Mouse (Mus musculus) MEL-GATA-1-ER (cell line): Measurements from ENCODE around the gene Prrc2b.
A peak's percentile ranks its signal among the peaks of the same experiment; 100 is the strongest.

Experiments
- DNase-seq: peaks from one replicate; pipeline ENCODE4 v3.0.0-alpha.2; 2012; ENCODE audit warnings: low read depth; ENCODE audit errors: extremely low read depth

Prrc2b gene

DNA sequence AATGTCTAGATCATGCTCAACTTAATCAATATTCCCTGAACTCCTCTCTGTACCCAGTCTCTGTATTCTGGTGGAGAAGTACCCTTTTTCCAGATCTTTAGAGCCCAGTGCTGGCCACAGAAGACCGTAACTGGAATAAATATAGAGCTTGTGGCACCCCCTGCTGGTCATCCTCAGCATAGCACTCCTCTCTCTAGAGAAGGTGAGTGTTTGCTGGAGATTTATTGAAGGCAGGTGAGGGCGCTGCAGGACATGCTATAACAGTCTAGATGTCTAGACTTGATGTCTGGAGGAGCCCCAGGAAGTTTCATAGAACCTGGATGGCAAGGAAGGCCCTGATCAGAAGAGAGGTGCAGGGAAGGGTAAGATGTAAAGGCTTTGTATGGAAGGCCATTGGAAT lies 16.8 kb upstream of the Prrc2b start:
- peak; percentile 74 for DNase-seq

DNA sequence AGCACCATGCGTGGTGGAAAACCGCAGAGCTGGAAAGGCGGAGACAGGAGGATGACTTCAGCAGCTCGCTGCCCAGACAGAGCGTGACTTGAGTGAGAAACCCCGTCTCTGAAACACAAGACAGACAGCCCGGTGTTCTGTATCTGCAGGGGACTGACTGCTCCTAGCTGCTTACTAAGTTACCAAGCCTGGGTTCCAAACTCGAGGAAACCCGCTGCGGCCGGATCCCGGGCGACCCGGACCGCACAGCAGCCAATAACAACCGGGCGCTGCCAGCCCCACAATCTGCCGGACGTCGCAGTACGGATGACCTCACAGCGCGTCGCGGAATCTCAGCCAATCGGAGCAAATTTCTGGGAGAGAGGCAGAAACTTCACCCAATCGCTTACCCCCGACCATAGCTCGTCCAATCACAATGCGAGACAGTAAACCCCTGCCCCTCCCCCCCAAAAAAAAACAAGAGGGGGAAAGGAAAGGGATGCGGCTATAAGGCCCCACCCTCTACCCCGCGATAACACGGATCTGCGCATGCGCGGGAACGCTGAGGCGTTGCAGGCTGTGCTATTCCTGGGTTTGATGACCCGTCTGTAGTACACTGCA lies 13.1 kb upstream of the Prrc2b start:
- DNase-seq, result peak; percentile 98

DNA sequence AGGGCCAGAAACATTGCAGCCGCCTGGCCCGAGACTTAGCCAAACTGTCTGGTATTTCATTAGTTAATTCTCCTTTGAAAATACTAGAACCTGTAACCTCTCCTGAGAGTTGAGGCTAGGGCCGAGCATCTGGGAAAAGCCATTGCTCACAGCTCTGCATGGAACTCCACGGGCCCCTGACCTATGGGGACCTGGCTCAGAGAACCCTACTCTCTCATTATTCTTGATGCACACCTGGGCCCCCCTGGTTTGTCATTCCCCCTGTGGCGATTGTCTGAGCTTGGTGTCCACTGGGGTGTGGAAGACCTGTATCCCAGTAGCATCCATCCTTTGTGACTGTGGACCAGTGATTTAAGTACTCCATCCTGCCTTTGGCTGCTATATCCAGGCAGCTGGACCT lies 11.5 kb upstream of the Prrc2b start:
- no peak for DNase-seq

DNA sequence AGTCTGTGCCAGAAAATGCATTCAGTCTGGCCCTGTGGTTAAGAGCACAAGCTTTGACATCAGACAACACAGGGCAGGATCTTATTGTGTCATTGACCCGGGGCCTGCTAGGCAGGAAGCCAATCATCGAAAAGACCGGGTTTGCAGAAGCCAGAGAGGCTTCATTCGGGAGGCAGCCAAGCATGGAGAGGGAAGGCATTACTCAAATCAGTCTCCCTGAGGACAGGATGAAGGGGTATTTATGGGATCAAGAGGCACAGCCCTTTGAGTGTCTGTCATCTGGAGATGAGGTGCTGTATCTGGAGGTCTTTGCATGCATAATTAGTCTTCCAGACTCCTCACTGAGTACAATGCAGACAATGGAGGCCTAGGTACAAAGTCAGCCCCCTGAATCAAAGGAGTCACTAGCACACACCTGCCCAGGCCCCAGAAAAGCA lies 10.4 kb upstream of the Prrc2b start:
- DNase-seq, result no peak

DNA sequence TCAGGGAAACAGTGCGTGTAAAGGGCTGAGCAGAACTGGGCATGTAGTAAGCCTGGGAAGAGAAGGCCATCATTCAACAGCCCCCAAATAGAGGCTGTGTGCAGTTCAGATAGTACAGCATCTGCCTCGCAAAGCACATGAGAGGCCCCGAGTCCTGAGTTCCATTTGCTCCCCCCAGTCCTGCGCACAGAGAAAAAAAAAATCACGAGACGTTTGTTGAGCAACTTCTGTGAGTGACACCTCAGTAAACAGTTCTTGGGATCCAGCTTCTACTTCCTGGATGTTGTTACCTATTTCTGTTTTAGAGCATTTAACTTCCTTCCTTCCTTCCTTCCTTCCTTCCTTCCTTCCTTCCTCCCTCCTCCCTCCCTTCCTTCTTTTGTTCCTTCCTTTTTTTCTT lies 9.3 kb upstream of the Prrc2b start:
- DNase-seq, result no peak

DNA sequence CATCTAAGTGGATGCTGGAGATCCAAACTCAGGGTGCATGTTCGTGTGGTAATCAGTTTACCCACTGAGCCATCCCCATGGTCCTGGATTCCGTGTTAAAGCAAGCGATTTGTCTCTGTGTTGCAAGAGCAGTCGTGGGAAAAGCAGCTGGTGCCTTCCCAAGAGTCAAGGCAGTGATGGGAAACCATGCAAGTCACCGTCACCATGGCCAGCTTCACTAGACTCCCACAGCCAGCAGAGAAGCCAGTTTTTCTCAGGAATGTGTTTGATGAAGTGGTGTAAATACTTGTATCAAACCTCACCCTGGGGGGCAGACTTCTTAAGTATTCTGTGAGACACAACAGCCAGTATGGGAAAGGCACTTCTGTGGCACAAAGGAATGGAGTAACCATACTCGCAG lies 8.5 kb upstream of the Prrc2b start:
- DNase-seq, result no peak

DNA sequence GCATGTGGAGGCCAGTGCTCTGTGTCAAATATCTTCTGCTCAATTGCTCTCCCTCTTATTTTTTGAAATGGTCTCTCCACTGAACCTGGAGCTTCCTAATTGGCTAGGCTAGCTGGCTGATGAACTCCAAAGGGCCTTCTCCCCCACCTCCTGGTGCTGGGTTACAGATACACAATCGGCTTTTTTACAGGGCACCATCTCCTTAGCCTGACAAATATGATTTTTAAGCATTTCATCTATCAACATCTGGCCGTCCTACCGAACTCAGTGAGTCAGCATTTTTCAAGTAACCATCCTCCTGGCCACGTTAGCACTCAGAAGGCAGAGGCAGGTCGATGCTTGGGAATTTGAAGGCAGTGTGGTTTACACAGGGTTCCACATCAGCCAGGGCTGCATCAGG lies 6.2 kb upstream of the Prrc2b start:
- no peak for DNase-seq

DNA sequence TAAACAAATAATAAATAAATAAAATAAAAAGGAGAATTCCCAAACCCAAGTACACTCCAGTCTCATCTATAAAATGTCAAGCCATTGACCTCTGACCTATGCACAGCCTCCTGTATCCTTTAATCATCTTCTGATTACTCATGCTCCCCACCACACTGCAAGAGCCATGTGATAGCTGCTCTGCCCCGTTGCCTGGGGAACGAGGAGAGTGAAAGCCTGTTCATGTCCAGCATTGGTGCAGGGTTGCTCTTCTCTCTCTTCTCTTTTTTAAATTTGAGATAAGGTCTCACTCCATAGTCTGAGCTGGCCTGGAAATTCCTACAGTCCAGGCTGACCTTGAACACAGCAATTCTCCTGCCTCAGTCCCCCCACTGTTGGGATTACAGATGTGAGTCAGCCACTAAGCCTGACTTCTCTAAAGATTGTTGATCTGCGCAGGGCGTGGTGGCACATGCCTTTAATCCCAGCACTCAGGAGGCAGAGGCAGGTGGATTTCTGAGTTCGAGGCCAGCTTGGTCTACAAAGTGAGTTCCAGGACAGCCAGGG lies 4.2 kb upstream of the Prrc2b start:
- no peak for DNase-seq

DNA sequence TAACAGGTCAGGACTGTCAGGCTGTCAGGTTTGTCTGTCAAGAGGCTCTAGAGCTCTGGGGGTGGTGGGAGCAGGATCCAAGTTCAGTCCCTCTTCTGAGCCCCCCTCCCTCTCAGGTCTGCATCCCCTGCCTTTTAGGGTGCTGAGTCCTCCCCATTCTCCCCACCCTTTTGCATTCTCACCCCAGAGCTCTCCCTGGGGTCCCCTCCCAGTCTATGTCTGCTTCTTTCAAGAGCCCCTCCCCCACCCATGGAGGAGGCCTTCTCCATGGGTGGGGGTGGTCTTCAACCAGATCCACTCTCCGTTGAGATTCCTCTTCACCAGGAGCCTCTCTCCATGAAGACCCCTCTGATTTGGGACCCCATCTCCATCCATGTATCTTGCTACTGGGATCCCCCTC lies 747 bp upstream of the Prrc2b start:
- no peak for DNase-seq

DNA sequence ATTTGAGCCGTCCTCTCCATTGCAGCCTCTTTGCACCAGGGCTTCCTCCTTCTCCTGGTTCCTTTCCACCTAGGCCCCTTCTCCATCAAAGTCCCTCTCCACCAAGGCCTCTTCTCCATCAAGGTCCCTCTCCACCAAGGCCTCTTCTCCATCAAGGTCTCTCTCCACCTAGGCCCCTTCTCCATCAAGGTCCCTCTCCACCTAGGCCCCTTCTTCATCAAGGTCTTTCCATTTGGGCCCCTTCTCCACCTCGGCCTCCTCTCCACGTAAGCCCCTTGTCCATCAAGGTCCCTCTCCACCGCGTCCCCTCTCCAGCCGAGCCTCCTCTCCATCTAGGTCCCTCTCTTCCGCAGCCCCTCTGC lies 339 bp upstream of the Prrc2b start:
- no peak for DNase-seq

DNA sequence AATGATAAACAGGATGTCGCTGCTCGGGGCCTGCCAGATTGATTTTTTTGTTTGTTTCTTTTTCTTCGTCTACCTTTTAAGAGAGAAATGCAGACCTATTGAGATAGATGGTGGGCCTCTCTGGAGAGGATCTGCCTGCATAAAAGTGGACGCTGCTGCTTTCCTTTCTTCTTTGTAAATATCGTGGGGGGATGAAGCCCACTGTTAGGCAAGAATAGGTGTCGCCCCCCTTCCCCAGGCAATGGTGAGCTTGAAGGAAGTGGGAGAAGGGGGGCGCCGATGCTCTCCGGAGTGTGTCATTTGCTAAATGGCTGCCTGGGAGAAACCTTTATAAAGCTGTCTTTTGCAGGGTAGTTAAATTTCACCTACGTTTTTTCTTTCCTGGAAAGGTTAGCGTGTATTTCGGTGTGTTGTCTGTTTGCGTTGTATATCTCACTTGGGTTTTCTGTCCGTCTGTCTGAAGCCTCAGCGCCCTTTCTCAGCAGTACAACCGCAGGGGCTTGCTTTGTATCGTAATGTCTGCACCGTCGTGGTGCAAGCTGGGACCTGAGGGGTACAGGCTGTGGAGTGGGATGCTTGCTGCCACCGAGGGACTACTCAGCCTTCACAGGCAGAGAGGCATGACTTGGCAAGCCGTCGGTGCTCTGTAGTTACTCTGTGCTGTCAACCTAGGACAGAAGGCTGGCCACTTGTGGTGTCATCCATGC lies 931 bp downstream of the Prrc2b start:
- peak; percentile 40 for DNase-seq

DNA sequence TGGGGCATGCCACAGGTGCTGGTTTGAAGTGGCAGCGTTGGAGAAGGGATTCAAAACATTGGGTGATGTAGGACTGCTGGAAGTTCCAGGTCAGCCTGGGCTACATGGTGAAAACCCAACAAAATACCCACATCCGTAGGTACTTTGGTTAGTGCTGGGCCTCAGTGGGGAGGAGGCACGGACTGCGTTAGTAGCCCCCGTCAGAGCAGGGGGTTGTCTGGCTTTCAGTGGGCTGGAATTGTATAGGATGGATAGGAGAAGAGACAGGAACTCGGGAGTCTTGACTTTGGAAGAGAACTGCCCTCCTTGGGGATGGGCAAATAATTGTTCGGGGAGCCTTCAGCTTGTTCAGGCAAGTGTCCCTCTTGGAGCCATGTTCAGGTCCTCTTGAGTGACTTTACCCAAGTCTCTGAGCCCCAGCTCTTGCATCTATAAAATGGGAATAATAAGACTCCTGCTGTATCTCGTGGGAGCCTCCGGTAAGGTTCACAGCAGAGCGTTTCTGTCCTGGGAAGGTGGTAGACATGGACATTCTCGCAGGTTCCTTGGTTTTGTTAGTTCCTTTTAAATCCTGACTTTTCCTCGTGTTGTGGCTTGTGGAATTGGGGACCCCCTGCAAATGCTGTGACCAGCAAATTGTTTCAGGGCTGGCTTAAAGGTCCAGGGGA lies 1.6 kb downstream of the Prrc2b start:
- DNase-seq, result no peak

DNA sequence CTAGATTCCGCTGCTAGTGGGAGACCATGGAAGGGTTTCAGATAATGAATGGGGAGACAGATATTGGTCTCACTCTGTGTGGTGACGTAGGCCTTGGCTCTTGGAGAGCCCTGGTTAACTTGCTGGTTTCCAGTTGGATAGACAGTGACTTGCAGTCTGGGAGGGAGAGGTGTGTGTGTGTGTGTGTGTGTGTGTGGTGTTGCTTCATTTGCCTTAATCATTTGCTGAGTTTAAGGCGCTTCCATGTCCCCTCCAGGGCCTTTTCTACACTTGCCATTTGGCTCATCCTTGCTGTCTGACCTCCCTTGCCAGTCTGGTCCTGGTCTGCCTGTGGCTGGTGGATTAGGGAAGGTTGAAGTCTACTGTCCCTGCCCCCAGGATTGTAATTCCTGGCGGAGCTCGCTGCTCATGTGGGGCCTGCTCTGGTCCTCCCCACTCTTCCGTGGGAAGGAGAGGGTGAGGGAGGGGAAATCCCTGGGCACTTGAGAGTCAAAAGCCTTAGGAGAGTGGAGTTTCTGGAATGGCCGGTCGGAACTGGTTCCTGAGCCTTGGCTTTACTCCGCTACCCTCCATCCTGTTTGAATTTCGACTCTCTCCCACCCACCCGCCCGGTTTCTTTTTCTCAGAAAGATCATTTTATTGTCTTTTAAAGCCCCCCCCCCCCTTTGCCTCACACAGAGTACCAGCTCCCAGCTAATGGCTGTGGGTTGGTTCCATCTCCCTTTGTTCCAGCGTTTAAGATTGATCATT lies 2.3 kb downstream of the Prrc2b start:
- DNase-seq, result no peak

DNA sequence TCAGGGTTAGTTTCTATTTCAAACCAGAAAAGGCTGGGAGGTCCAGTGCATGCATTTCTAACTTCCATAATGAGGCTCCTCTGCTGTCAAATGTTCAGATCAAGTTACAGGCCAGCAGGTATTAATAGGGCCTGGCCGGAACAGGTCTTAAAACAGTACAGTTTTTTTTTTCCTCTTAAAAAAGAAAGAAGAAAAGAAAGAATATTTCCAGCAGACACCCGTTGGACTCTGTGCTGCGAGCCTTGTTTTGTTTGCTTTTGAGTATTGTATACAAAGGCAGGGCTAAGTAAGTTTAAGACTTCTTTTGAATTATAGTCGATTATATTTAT lies 2.9 kb downstream of the Prrc2b start:
- DNase-seq, result no peak

DNA sequence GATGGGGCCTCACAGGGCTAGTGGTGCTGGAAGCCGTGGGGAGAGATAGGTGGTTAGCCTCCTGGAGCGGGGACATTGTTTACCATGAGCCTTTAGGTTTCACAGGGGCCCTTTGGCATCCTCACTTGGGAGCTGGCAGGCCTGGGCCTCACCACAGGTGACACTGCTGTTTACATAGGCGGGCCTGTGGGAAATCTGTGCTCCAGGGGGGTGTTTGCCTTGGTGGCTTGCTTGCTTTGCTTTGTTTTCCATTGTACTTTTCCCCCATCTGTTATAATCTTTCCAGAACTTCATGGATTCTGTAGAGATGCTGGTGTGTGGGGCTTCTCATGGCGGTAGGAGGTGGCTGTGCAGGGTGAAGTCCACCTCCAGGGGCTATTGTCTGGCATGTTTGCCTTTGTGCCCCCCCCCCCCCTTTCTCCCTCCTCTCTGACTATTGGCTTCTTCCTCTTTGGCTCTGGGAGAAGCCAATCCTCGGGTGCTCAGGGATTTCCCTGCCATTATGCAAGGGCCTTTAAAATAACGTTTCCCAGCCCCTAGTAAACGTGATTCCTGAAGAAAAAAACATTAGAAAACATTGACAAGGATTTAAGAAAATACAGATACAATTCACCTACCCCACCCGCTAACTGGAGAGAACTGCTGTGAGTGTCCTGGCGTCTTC lies 3.6 kb downstream of the Prrc2b start:
- DNase-seq, result no peak

DNA sequence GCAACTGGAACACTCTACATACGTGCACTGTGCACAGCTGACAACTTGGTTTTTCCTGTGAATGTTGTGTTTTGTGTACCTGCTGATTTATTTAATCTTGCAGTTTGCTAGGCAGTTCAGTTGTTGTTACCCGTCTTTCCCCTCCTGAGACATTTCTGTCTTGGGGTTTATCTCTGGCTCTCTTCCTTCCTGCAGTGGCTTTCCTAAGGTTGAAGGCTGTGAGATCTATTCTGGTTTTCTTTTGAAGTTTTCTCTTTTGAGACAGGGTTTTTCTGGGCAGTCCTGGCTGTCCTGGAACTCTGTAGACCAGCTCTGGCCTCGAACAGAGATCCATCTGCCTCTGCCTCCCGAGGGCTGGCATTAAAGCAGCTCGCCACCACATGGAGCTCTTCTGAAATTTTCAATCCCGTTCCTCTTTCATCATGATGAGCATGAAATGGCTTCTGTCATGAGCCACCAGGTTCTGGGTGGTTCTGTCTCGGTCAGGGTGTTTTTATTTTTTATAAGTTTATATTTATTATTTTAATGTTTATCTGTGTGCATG lies 4.2 kb downstream of the Prrc2b start:
- DNase-seq, result no peak

DNA sequence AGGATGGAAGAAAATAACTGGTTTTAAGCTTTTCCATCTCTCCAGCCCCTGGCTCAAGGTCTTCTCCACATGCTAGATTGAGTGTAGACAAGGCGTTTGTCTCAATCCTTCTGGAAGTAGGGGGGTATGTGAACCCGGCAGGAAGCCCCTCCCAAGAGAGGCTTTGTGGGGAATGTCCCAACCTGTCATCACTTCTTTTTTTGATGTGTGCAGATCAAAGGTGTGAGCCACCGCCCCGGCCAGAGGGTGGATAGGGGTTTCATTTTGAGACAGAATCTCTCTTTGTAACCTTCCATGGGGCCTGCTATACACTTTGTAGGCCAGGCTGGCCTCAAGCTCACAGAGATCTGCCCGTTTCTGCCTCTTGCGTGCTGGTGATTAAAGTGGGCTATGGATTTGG lies 4.7 kb downstream of the Prrc2b start:
- no peak for DNase-seq

DNA sequence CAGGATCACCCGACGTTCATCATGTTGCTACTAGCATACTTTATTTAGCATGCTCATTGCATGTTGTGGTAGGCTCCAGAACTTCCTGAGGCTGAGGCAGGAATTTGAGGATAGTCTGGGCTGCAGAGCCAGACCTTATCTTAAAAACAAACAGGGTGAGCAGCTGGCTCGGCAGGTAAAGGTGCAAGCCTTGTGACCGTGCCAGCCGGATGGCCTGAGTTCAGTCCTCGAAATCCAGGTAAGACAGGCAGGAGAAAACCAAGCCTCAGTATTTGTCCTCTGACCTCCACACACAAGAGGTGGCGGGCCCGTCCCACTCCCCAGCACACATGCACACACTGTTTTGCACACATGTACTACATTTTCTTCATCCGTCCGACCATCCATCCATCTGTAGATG lies 5.8 kb downstream of the Prrc2b start:
- no peak for DNase-seq

DNA sequence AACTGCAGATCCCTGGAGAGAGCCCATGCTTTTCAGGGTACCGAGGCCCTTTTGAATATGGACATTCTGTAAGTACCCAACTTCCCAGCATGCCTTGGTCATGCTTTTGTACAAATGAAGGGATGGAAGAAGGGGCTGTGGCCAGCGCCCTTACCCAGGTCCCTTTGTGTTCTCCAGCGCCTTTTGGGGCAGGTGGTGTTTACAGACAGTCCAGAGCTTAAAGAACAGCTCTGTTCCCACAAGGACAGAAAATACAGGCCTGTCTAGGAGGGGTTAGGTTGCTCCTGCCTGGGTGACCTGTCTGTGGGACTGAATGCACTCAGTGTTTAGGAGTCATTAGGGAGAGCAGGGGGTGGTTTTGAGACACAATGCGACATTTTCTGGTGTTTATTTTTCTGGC lies 6.4 kb downstream of the Prrc2b start:
- DNase-seq, result no peak

DNA sequence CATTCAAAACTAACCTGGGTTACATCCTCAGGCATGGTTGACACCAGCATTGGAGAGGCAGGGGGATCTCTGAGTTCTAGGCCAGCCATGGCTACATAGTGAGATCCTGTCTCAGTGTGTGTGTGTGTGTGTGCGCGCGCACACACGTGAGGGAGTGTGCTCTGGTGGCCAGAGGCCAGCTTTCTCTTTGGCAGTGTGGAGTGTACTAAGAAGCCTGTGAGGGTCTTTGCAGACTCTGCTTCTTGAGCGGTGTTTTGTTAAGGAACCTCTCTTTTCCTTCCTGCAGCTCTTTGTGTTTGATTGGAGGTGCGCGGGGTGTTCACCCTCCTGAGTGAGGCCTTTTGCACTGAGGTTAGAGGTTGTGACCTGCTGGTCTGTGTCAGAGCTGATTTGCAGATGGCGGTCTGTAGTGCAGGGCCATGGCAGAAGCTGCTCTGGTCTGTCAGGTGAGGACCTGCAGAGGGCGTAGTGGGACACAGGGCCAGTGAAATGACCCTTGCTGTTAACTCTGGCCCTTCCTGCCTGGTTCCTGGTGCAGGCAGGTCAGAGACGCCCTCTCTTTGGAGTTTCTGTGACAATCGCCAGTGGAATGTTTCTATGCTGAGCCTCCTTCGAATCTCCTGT lies 7.8 kb downstream of the Prrc2b start:
- no peak for DNase-seq

DNA sequence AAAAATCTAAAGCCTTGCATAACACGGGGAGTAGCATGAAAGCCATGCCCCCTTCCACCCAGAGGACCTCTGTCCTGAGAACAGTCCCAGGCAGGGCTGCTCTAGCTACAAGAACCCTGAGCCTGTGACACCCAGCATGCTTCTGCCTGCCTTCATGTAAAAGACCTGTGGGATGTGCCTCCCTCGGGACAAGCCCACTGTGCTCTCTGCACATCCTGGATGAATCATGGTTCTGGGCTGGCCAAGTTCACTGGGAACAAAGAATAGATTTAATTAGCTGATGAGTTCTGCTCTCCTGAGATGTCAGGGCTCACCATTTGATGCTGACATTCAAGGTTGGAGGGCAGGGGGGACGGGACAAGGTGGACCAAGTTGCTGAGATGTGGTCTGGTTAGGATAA lies 9.6 kb downstream of the Prrc2b start:
- DNase-seq, result no peak
